Mouse (Mus musculus): ENCODE results near the gene Gm4981.
"Not testable (repeated sequence)": the region's sequence is repeated elsewhere in the genome, so short reads cannot be mapped to it uniquely, and the experiment has no call there.

Gene Gm4981

GRCm38 (mm10) chr10:58236613-58237012 lies at the start of gene Gm4981:
Gm4981 (minus strand) TSS chr10:58236701.
- DNase-seq (ENCODE audit: low read depth, low spot score) = no peak

GRCm38 (mm10) chr10:58282238-58282637 lies 45.7 kb upstream of the Gm4981 start:
- DNase-seq (ENCODE audit: low read depth, low spot score) = no peak

- no peak for DNase-seq (ENCODE audit: low read depth, low spot score)
Observed at GRCm38 (mm10) chr10:58258466-58258865, 22.0 kb upstream of the Gm4981 start.

- DNase-seq (ENCODE audit: low read depth, low spot score) = no peak
Observed at GRCm38 (mm10) chr10:58255954-58256353, 19.5 kb upstream of the Gm4981 start.

- peak; percentile 90 for DNase-seq (ENCODE audit: low read depth, low spot score)
Observed at GRCm38 (mm10) chr10:58255213-58255892, 18.9 kb upstream of the Gm4981 start, which contains the start of gene Gcc2. Gcc2 (plus strand) TSS chr10:58255497.

- no peak for DNase-seq (ENCODE audit: low read depth, low spot score)
Observed at GRCm38 (mm10) chr10:58254635-58255175, 18.2 kb upstream of the Gm4981 start.

- DNase-seq (ENCODE audit: low read depth, low spot score) = no peak
Observed at GRCm38 (mm10) chr10:58249535-58249934, 13.0 kb upstream of the Gm4981 start.

- DNase-seq (ENCODE audit: low read depth, low spot score) = not testable (repeated sequence)
Observed at GRCm38 (mm10) chr10:58238984-58239740, 2.7 kb upstream of the Gm4981 start.

- not testable (repeated sequence) for DNase-seq (ENCODE audit: low read depth, low spot score)
Observed at GRCm38 (mm10) chr10:58234985-58235384, 1.5 kb downstream of the Gm4981 start.

GRCm38 (mm10) chr10:58233740-58234121 lies 2.8 kb downstream of the Gm4981 start:
- DNase-seq (ENCODE audit: low read depth, low spot score) = not testable (repeated sequence)

GRCm38 (mm10) chr10:58233054-58233739 lies 3.3 kb downstream of the Gm4981 start:
- DNase-seq (ENCODE audit: low read depth, low spot score) = not testable (repeated sequence)

- DNase-seq (ENCODE audit: low read depth, low spot score) = not testable (repeated sequence)
Observed at GRCm38 (mm10) chr10:58232641-58232969, 3.9 kb downstream of the Gm4981 start, which contains the start of gene Duxf3. Duxf3 (minus strand) TSS chr10:58232675.

- DNase-seq (ENCODE audit: low read depth, low spot score) = not testable (repeated sequence)
Observed at GRCm38 (mm10) chr10:58231779-58232640, 4.5 kb downstream of the Gm4981 start.

GRCm38 (mm10) chr10:58231088-58231487 lies 5.4 kb downstream of the Gm4981 start:
- not testable (repeated sequence) for DNase-seq (ENCODE audit: low read depth, low spot score)

GRCm38 (mm10) chr10:58230021-58230420 lies 6.5 kb downstream of the Gm4981 start:
- DNase-seq (ENCODE audit: low read depth, low spot score) = not testable (repeated sequence)

- not testable (repeated sequence) for DNase-seq (ENCODE audit: low read depth, low spot score)
Observed at GRCm38 (mm10) chr10:58227798-58228197, 8.7 kb downstream of the Gm4981 start.

- not testable (repeated sequence) for DNase-seq (ENCODE audit: low read depth, low spot score)
Observed at GRCm38 (mm10) chr10:58226357-58226756, 10.1 kb downstream of the Gm4981 start.

- DNase-seq (ENCODE audit: low read depth, low spot score) = not testable (repeated sequence)
Observed at GRCm38 (mm10) chr10:58224827-58225785, 11.4 kb downstream of the Gm4981 start, which contains the start of gene AW822073. AW822073 (minus strand) TSS chr10:58224930.

GRCm38 (mm10) chr10:58223972-58224805 lies 12.3 kb downstream of the Gm4981 start:
- not testable (repeated sequence) for DNase-seq (ENCODE audit: low read depth, low spot score)
